Mouse (Mus musculus): Measurements from ENCODE around the gene Cdc42ep5. TPM values are rescaled to one million over a fixed set of nuclear protein-coding genes. Genes with fewer than 3 reads are reported as not detected.

The Cdc42ep5 gene
- polyA plus RNA-seq, 1 experiment from 2014 or later, result 5.2 TPM

DNA sequence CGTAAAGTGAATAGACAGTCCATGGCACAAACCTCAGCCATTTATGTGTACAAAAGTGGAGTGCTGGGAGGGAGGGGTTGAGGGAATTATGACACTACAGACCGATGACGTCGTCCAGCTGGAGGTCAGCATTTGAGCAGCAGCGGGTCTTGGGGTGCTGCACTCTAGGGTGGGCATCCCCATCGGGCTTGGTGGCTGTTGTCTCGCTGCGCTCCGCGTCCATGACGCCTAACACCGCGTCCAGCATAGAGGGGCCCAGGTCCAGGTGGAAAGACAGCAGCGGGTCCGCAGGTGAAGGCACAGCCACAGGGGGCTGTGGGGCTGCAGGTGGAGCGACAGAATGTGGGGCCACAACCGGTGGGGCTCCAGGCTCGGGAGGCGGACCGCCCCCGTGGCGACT lies 13.4 kb downstream of the Cdc42ep5 start:
- ATAC-seq, result 0 out of 2 replicates have a peak, but pooled peaks have one; percentile 0
- Histone ChIP-seq H3K4me1 (peaks cover 31% of the 10 kb centered on the region), H3K9me3 (replicated peaks) (no peaks in the 10 kb centered on the region), H3K36me3 (ENCODE audit: poor library complexity, severe bottlenecking) (peaks cover 23% of the 10 kb centered on the region), H3K4me2 (peak overlapping the region; percentile 75), H3K4me3 (peak overlapping the region; percentile 66), H3K9ac (peak overlapping the region; percentile 8), H3K27ac (no peak overlapping the region), H3K27me3 (peaks cover 34% of the 10 kb centered on the region)
- 6% methylated on average over 22 of the region's 22 CpGs for WGBS

GRCm38 (mm10) chr7:4150811-4151221 lies 13.8 kb downstream of the Cdc42ep5 start:
- H3K27me3 ChIP-seq, result peaks cover 34% of the 10 kb centered on the region
- peak; percentile 3; the same call in 1 of the 2 replicates for ATAC-seq
- H3K4me1 ChIP-seq, result peaks cover 31% of the 10 kb centered on the region
- no peaks in the 10 kb centered on the region for H3K9me3 ChIP-seq (replicated peaks)
- H3K27ac ChIP-seq, result no peak overlapping the region
- WGBS, result 3% methylated on average over 14 of the region's 14 CpGs
- H3K36me3 ChIP-seq (ENCODE audit: poor library complexity, severe bottlenecking), result peaks cover 28% of the 10 kb centered on the region
- H3K4me2 ChIP-seq, result peak overlapping the region; percentile 75
- peak overlapping the region; percentile 66 for H3K4me3 ChIP-seq
- H3K9ac ChIP-seq, result peak overlapping the region; percentile 43

DNA sequence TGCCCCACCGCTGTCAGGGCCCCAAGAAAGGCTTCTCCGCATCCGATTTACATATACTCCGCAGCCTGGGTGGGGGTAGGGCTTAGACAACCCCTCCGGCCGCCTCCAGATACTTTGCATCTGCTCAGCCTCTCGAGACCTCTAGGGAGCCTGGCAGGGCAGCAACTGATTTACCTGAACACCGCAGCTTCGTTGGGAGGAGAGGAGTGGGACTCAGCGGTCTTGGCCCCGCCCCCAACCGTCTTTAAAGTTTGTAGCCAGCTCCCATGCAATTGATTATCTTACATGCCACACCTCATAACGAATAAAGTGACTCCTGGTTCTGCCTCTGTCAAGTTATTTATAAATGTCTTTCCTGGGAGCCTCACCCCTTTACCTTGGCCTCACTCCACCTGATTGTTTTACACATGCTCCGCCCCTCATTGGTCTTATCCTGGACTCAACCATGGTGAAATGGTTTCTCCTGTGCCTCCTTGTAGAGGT lies 14.6 kb downstream of the Cdc42ep5 start, which contains the start of gene Leng9:
Gene Leng9, minus strand, starts transcription at position 316 of the 483 bp plus-strand sequence.
- H3K36me3 ChIP-seq (ENCODE audit: poor library complexity, severe bottlenecking), result peaks cover 35% of the 10 kb centered on the region
- under 1% methylated on average over 14 of the region's 14 CpGs for WGBS
- H3K4me3 ChIP-seq, result peak within 1 kb of the TSS; percentile 66
- peak; percentile 26 for ATAC-seq
- H3K9ac ChIP-seq, result peak within 1 kb of the TSS; percentile 80
- H3K27ac ChIP-seq, result peak within 1 kb of the TSS; percentile 84
- H3K4me2 ChIP-seq, result peak within 1 kb of the TSS; percentile 75
- H3K4me1 ChIP-seq, result peaks cover 31% of the 10 kb centered on the region
- H3K9me3 ChIP-seq (replicated peaks), result no peaks in the 10 kb centered on the region
- H3K27me3 ChIP-seq, result peaks cover 34% of the 10 kb centered on the region

DNA sequence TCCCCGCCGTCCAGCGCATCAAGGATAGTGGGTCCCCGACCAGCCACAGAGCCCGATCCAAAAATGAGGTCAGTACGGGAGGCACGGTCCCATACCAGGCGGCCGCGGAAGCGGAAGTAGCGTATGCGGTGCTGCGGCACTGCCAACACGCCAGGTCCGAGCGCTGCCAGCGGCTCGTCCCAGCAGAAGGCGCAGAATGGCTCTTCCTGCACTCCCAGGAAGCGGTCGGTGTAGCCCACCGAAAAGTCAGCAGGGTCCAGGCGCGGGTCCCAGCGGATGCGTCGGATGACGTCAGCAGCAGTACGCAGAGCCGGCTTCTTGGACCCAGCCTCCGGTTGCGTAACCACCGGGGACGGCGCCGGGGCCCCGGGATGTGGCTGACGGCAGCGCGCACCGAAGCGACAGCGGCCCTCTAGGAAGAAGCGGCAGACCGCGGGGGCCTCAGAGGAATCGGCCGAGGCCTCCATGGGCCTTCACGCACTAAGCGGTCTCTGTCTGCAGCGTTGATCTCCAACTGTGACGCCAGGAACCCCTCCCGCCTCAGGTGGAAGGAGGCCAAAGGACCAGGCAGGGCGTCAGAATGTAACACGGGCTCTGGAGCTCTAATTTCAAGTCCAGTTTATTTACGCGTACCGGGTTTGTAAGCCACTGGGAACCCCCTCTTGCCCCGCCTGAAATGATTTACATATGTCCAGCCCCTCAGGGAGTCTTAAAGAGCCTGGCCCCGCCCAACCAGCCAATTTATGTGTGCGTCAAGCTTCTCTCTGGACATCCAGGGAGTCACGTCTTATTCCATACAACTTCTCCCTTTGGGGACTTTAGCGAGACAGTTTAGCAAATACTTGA lies 15.2 kb downstream of the Cdc42ep5 start:
- under 1% methylated on average over 64 of the region's 64 CpGs for WGBS
- peak overlapping the region; percentile 66 for H3K4me3 ChIP-seq
- H3K4me1 ChIP-seq, result peaks cover 31% of the 10 kb centered on the region
- H3K9me3 ChIP-seq (replicated peaks), result no peaks in the 10 kb centered on the region
- peak overlapping the region; percentile 80 for H3K9ac ChIP-seq
- peak overlapping the region; percentile 75 for H3K4me2 ChIP-seq
- H3K27ac ChIP-seq, result peak overlapping the region; percentile 84
- H3K27me3 ChIP-seq, result peaks cover 34% of the 10 kb centered on the region
- peaks cover 41% of the 10 kb centered on the region for H3K36me3 ChIP-seq (ENCODE audit: poor library complexity, severe bottlenecking)
- peak; percentile 76 for ATAC-seq

- 30% methylated on average over 18 of the region's 18 CpGs for WGBS
- peak overlapping the region; percentile 84 for H3K27ac ChIP-seq
- ATAC-seq, result peak; percentile 34
Observed at GRCm38 (mm10) chr7:4148341-4149208, 16.1 kb downstream of the Cdc42ep5 start.

GRCm38 (mm10) chr7:4147836-4148235 lies 16.8 kb downstream of the Cdc42ep5 start:
- no peak overlapping the region for H3K4me3 ChIP-seq
- H3K36me3 ChIP-seq (ENCODE audit: poor library complexity, severe bottlenecking), result peaks cover 57% of the 10 kb centered on the region
- H3K27me3 ChIP-seq, result peaks cover 25% of the 10 kb centered on the region
- H3K9me3 ChIP-seq (replicated peaks), result no peaks in the 10 kb centered on the region
- no peak overlapping the region for H3K9ac ChIP-seq
- peaks cover 31% of the 10 kb centered on the region for H3K4me1 ChIP-seq
- 90% methylated on average over 4 of the region's 4 CpGs for WGBS
- no peak for ATAC-seq
- H3K27ac ChIP-seq, result no peak overlapping the region
- no peak overlapping the region for H3K4me2 ChIP-seq

More at GRCm38 (mm10) chr7:4148341-4149208, 16.1 kb downstream of the Cdc42ep5 start:
- Histone ChIP-seq H3K9ac (peak overlapping the region; percentile 80), H3K9me3 (replicated peaks) (no peaks in the 10 kb centered on the region), H3K36me3 (ENCODE audit: poor library complexity, severe bottlenecking) (peaks cover 50% of the 10 kb centered on the region), H3K27me3 (peaks cover 29% of the 10 kb centered on the region), H3K4me3 (peak overlapping the region; percentile 66), H3K4me1 (peaks cover 31% of the 10 kb centered on the region), H3K4me2 (peak overlapping the region; percentile 75)

GRCm38 (mm10) chr7:4147371-4147770 lies 17.3 kb downstream of the Cdc42ep5 start:
- no peaks in the 10 kb centered on the region for H3K9me3 ChIP-seq (replicated peaks)
- H3K36me3 ChIP-seq (ENCODE audit: poor library complexity, severe bottlenecking), result peaks cover 62% of the 10 kb centered on the region
- WGBS, result 91% methylated on average over 15 of the region's 20 CpGs

GRCm38 (mm10) chr7:4146241-4147180 lies 18.1 kb downstream of the Cdc42ep5 start:
- no peak for ATAC-seq
- Histone ChIP-seq H3K4me3 (no peak overlapping the region), H3K4me1 (peaks cover 30% of the 10 kb centered on the region), H3K36me3 (ENCODE audit: poor library complexity, severe bottlenecking) (peaks cover 71% of the 10 kb centered on the region), H3K27ac (no peak overlapping the region), H3K9me3 (replicated peaks) (no peaks in the 10 kb centered on the region), H3K27me3 (peaks cover 15% of the 10 kb centered on the region), H3K9ac (no peak overlapping the region), H3K4me2 (no peak overlapping the region)
- 96% methylated on average over 23 of the region's 23 CpGs for WGBS

More at GRCm38 (mm10) chr7:4147371-4147770, 17.3 kb downstream of the Cdc42ep5 start:
- Histone ChIP-seq H3K4me2 (no peak overlapping the region), H3K9ac (no peak overlapping the region), H3K27me3 (peaks cover 22% of the 10 kb centered on the region), H3K4me1 (peaks cover 31% of the 10 kb centered on the region), H3K27ac (no peak overlapping the region), H3K4me3 (no peak overlapping the region)
- no peak for ATAC-seq

DNA sequence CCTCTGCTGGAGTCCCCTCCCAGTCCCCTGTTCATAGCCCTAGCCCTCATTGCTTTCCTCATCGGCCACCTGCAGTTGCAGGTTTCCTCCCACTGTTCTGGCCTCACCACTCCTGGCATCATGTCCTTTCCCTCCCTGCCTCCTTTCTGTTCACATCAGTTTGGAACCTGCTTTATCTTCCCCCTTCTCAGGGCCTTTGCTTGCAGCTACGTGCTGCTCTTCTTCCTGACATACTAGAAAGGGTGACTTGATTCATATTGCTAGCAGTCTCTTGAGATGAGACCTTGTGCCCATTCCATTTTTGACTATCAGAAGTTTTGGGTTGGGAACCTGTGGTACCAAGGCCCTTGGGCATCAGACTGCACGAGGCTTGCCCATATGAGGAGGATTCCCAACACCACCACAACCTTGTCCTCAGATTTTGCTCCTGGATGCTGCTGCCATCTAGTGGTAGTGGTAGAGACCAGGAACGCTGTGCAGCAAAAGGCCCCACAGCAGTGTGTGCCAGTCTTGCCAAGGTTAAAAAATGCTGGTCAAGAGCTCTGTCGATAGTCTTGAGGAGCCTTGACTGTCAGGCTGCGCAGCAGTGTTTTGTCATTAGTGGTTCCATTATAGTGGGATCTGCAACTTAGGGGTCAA lies 19.0 kb downstream of the Cdc42ep5 start:
- Histone ChIP-seq H3K36me3 (ENCODE audit: poor library complexity, severe bottlenecking) (peaks cover 79% of the 10 kb centered on the region), H3K27me3 (peaks cover 6% of the 10 kb centered on the region), H3K4me3 (no peak overlapping the region), H3K27ac (no peak overlapping the region), H3K4me2 (no peak overlapping the region), H3K9me3 (replicated peaks) (no peaks in the 10 kb centered on the region), H3K9ac (no peak overlapping the region), H3K4me1 (peaks cover 21% of the 10 kb centered on the region)
- 68% methylated on average over 6 of the region's 6 CpGs for WGBS
- no peak for ATAC-seq

DNA sequence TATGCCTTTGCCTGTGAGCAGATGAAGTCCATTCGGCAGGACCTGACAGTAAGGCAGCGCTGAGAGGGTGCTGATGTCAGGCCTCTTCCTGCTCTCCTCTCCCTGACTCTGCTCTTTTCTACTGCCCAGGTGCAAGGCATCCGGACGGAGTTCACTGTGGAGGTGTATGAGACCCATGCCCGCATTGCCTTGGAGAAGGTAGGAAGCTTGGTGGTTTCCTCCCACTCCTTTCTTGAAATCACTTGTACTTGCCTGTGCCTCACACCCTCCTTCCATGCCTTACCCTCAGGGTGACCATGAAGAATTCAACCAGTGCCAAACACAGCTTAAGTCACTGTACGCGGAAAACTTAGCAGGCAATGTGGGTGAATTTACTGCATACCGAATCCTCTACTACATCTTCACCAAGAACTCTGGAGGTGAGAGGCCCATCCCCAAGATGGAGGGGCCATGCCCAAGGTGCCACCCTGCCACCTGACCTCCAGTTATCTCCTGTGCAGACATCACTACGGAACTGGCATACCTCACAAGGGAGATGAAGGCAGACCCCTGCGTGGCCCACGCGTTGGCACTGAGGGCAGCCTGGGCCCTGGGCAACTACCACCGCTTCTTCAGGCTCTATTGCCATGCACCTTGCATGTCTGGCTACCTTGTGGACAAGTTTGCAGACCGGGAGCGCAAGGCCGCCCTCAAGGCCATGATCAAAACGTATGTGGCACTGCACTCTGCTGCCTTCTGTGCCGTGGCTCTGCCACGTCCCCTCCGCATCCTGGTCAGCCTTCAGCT lies 19.7 kb downstream of the Cdc42ep5 start:
- H3K4me2 ChIP-seq, result no peak overlapping the region
- 98% methylated on average over 20 of the region's 20 CpGs for WGBS
- H3K27ac ChIP-seq, result no peak overlapping the region
- H3K4me1 ChIP-seq, result peaks cover 14% of the 10 kb centered on the region
- H3K27me3 ChIP-seq, result no peaks in the 10 kb centered on the region
- ATAC-seq, result no peak
- no peak overlapping the region for H3K9ac ChIP-seq
- no peaks in the 10 kb centered on the region for H3K9me3 ChIP-seq (replicated peaks)
- no peak overlapping the region for H3K4me3 ChIP-seq
- peaks cover 86% of the 10 kb centered on the region for H3K36me3 ChIP-seq (ENCODE audit: poor library complexity, severe bottlenecking)

Measured in forebrain, embryonic 13.5 days (tissue).